Mouse (Mus musculus): ENCODE measurements around the gene Jmjd4. TPM values are rescaled to one million over a fixed set of nuclear protein-coding genes. Genes with fewer than 3 reads are reported as not detected.

Jmjd4 gene
- polyA plus RNA-seq, 1 experiment from 2014 or later: 10.5 TPM

DNA sequence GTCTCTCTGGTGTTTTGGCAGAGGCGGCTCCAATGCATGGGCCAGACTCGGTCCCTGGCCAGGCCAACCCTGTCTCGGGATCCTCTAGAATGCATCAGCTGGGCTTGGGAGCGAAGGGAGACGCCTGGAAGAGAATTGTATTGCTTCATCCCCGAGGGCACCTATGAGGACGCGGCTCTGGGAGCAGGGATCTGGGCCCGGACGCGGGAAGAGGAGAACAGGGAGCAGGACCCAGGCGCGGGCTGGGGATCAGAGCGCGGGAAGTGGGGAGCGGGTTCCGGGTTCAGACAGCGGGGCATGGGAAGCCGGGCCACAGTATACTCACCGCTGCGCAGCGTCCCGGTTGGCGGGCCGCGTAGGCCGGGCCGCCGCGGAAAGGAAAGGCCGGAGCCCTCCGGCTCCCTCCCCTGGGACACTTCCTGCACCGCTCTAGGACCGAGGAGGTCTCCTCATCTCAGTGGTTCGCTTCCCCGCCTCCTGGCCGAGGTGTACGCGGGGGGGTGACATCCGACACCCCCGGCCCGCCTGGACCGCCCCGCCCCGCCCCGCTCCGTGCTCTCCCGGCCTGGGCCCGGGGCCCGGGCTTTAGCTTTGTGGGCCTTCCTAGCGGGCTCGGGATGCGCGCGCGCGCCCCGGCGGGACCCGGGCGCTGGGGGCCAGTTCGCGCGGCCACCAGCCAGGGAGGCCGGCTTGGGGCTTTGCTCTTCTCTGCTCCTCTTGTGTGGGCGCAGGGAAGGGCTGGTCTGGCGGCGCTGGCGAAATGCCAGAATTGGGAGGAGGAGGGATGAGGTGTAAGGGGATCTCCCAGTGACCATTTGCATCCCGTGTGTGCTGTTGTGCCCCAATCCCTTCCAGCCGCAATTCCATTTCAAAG lies 56.2 kb downstream of the Jmjd4 start:
- H3K4me1 ChIP-seq: peaks cover 17% of the 10 kb centered on the region
- peak overlapping the region; percentile 92 for H3K9ac ChIP-seq
- no peaks in the 10 kb centered on the region for H3K9me3 ChIP-seq
- no peaks in the 10 kb centered on the region for H3K27me3 ChIP-seq (replicated peaks)
- ATAC-seq (ENCODE audit: extremely low read depth, insufficient number of reproducible peaks, low FRiP score, low TSS enrichment): peak; percentile 81
- under 1% methylated on average over 63 of the region's 71 CpGs for WGBS
- peak overlapping the region; percentile 97 for H3K27ac ChIP-seq (replicated peaks)
- peak overlapping the region; percentile 79 for H3K4me3 ChIP-seq
- peaks cover 53% of the 10 kb centered on the region for H3K36me3 ChIP-seq
- H3K4me2 ChIP-seq: peak overlapping the region; percentile 80

DNA sequence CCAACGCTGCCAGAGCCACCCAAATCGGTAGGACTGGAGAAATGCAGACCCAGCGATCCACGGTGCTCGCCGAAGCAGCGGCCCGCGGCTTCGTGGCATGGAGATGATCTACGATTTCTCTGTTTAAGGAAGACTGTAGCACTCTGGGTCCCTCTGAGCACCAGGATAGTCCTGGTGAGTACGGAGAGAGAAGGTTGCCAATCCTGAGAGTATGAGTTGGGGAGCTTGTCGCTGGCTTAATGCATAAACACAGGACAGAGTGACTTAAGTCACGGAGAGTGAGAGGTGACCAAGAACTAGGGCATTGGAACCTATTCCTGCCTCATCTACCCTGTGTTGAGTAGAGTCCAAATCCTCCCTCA lies 56.8 kb downstream of the Jmjd4 start:
- Histone ChIP-seq H3K9ac (peak overlapping the region; percentile 92), H3K4me3 (peak overlapping the region; percentile 79), H3K4me1 (peaks cover 17% of the 10 kb centered on the region), H3K27me3 (replicated peaks) (no peaks in the 10 kb centered on the region), H3K4me2 (peak overlapping the region; percentile 80), H3K9me3 (no peaks in the 10 kb centered on the region), H3K36me3 (peaks cover 52% of the 10 kb centered on the region), H3K27ac (replicated peaks) (peak overlapping the region; percentile 97)
- ATAC-seq (ENCODE audit: extremely low read depth, insufficient number of reproducible peaks, low FRiP score, low TSS enrichment): no peak
- WGBS: 1% methylated on average over 14 of the region's 14 CpGs

Other genes with a start within 250 kb of the Jmjd4 start
- 105 and 117 TPM in 2 replicates for gene Mrpl55, start 247.6 kb upstream of the Jmjd4 start, polyA plus RNA-seq (2015; fragmentation: Nextera tagmentation; extraction: Ambion mirVana)
- gene 2310033P09Rik, start 241.7 kb upstream of the Jmjd4 start, polyA plus RNA-seq (2015; fragmentation: Nextera tagmentation; extraction: Ambion mirVana): 22.6 and 23.1 TPM in 2 replicates
- gene Arf1, start 221.8 kb upstream of the Jmjd4 start, polyA plus RNA-seq (2015; fragmentation: Nextera tagmentation; extraction: Ambion mirVana): 582 and 610 TPM in 2 replicates
- gene Wnt3a, start 159.3 kb upstream of the Jmjd4 start, polyA plus RNA-seq (2015; fragmentation: Nextera tagmentation; extraction: Ambion mirVana): not detected in 2 replicates
- 2.8 and 2.9 TPM in 2 replicates for gene Wnt9a, start 143.1 kb upstream of the Jmjd4 start, polyA plus RNA-seq (2015; fragmentation: Nextera tagmentation; extraction: Ambion mirVana)
- gene Prss38, start 74.4 kb upstream of the Jmjd4 start, polyA plus RNA-seq (2015; fragmentation: Nextera tagmentation; extraction: Ambion mirVana): not detected in 2 replicates
- 94.3 and 102 TPM in 2 replicates for gene Snap47, start 1.1 kb downstream of the Jmjd4 start, polyA plus RNA-seq (2015; fragmentation: Nextera tagmentation; extraction: Ambion mirVana)
- 5.6 and 5.7 TPM in 2 replicates for gene Zfp867, start 22.4 kb downstream of the Jmjd4 start, polyA plus RNA-seq (2015; fragmentation: Nextera tagmentation; extraction: Ambion mirVana)
- gene Zkscan17, start 76.7 kb downstream of the Jmjd4 start, polyA plus RNA-seq (2015; fragmentation: Nextera tagmentation; extraction: Ambion mirVana): 13.8 and 14.7 TPM in 2 replicates
- 0.15 and 0.41 TPM in 2 replicates for gene Nlrp3, start 91.5 kb downstream of the Jmjd4 start, polyA plus RNA-seq (2015; fragmentation: Nextera tagmentation; extraction: Ambion mirVana)
- gene Olfr222, start 126.2 kb downstream of the Jmjd4 start, polyA plus RNA-seq (2015; fragmentation: Nextera tagmentation; extraction: Ambion mirVana): not detected in 2 replicates
- not detected in 2 replicates for gene Olfr223, start 143.2 kb downstream of the Jmjd4 start, polyA plus RNA-seq (2015; fragmentation: Nextera tagmentation; extraction: Ambion mirVana)
- 25.0 and 26.7 TPM in 2 replicates for gene Mprip, start 211.3 kb downstream of the Jmjd4 start, polyA plus RNA-seq (2015; fragmentation: Nextera tagmentation; extraction: Ambion mirVana)